Mouse (Mus musculus) spleen, adult 12 weeks (tissue): ENCODE data around the gene Cep97.
A peak's percentile ranks its signal among the peaks of the same experiment; 100 is the strongest.

Source experiments
- DNase-seq: peaks from one replicate; pipeline ENCODE4 v3.0.0; 2022; ENCODE audit warnings: low spot score

Cep97 gene

GRCm38 (mm10) chr16:55947266-55947665 is 12.6 kb upstream of the Cep97 start:
- DNase-seq = no peak

DNA sequence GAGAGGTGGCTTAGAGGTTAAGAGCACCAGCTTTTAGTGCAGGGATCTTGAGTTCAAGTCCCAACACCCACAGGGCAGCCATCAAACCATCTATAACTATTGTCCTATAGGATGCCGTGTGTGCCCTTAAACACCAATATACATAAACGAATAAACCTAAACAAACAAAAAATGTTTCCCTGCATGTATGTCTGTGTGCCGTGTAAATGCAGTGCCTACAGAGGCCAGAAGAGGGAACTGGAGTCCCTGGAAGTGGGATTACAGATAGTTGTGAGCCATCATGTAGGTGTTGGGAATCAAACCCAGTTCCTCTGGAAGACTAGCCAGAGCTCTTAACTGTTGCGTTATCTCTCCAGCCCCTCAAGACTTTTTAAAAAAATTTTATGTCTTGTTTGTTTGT is 6.1 kb upstream of the Cep97 start:
- DNase-seq = no peak

DNA sequence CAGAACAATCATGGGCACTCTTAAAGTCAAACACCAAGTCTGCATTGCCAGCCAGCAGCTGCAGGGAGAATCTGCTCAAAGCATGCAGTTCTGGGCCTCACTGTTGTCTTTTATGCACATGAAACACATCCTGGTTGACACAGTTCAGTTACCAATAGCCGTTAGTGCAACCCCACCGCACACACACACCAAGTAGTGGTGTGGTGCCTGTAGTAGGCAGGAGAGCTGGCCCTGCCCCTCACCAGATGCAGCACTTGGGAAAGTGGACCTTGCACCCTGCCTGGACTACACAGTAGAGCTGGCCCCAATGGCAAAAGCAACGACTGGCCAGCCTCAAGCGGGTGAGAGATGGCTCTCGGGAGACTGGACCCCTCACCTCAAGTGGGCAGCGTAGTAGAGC is 5.0 kb upstream of the Cep97 start:
- no peak for DNase-seq

DNA sequence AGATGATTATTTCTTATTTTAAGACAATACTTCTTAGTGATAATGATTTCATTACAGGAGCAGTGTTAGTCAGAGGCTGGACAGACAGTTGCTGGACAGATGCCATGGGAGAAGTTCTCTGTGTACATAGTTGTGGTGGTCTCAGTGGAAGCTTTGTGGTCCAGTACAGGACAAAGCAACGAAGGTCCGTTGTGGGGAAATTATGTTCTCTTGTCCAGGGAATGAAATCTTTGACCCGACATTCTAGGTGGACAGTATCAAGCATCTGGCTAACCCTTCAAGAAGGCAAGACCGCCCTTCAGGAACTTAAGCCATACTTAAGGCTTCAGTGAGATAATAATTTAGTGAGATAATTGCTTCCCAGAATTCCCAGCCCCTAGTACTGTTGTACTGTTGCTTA is 4.1 kb upstream of the Cep97 start:
- no peak for DNase-seq

- DNase-seq = peak; percentile 30
These were observed 843 bp downstream of the Cep97 start for GRCm38 (mm10) chr16:55933681-55934343.

GRCm38 (mm10) chr16:55924010-55924409 is 10.6 kb downstream of the Cep97 start:
- DNase-seq = no peak

GRCm38 (mm10) chr16:55922079-55922478 is 12.6 kb downstream of the Cep97 start:
- DNase-seq = no peak

GRCm38 (mm10) chr16:55914716-55915115 is 19.9 kb downstream of the Cep97 start:
- no peak for DNase-seq

DNA sequence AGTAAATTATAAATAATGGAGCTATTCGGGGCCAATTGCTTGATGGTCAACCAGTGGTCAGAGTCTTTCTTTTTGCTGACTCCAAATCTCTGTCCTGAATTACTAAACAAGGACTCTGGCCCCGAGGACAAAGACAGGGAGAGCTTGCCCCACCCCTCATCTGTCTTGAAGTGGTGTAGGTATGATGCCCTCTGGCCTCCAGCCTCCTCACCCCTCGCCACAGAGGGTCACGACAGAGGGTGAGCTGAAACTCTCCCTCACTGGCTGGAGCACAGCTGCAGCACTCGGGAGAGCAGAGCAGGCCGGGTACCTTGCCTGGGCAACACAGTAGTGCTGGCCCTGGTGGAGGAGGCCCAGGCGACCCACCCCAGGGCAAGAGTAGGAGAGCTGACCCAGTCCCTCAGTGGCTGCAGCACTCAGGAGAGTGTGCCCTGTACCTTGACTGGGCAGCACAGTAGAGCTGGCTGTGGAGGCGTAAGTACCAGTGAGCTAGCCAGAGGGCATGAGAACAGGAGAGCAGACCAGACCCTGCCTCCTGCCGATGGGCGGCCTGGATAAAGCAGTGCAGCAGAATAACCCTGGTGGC is 24.4 kb downstream of the Cep97 start:
- DNase-seq = no peak

GRCm38 (mm10) chr16:55906928-55907679 is 27.6 kb downstream of the Cep97 start:
- DNase-seq = no peak

GRCm38 (mm10) chr16:55905370-55905769 is 29.3 kb downstream of the Cep97 start:
- no peak for DNase-seq

GRCm38 (mm10) chr16:55901839-55902756 is 32.6 kb downstream of the Cep97 start:
- no peak for DNase-seq

DNA sequence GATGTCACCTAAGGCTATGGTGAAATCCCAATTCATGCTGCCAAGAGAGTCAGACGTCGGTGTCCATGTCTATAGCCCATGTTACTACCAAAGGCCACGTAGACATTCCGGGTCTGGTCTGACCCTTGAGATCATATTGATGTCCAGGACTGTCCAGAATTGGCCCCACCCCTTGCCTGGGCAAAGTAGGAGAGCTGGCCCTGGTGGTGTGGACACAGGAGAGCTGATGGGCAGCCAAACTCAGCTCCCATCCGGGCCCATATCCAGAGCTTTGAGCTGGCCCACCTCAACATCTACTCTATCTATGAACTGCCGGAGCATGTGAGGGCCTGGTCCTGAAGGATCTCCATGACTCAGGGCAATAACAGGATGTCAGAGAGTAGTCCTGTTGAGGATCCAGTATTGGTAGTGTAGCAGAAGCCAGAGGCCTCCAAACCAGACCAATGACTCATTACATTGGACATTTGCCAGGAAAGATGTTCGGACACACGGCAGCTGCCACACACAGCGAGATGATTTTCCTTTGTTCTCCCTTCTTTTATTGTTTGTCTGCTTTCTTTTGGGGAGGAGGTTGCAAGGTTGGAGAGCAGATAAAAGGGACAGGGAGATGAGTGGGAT is 36.2 kb downstream of the Cep97 start:
- no peak for DNase-seq

DNA sequence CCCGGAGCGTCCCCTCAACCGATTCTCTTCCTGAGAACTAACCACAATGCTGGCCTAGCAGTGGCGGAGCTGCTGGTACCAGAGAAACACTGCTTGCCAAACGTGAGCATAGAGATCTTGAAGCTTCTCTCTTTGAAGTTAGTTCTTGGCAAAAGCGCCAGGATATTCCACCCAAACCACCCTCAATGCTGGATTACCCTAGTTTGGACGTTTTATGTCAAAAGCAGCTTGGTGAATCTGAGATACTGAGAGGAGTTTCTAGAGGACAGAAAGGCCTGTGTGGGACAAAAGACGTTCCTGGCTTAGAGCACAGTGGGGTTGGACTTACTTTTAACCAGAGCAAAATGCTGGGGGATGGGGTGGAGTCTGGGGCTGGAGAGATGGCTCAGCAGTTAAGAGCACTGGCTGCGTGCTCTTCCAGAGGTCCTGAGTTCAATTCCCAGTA is 39.0 kb downstream of the Cep97 start:
- peak; percentile 12 for DNase-seq

DNA sequence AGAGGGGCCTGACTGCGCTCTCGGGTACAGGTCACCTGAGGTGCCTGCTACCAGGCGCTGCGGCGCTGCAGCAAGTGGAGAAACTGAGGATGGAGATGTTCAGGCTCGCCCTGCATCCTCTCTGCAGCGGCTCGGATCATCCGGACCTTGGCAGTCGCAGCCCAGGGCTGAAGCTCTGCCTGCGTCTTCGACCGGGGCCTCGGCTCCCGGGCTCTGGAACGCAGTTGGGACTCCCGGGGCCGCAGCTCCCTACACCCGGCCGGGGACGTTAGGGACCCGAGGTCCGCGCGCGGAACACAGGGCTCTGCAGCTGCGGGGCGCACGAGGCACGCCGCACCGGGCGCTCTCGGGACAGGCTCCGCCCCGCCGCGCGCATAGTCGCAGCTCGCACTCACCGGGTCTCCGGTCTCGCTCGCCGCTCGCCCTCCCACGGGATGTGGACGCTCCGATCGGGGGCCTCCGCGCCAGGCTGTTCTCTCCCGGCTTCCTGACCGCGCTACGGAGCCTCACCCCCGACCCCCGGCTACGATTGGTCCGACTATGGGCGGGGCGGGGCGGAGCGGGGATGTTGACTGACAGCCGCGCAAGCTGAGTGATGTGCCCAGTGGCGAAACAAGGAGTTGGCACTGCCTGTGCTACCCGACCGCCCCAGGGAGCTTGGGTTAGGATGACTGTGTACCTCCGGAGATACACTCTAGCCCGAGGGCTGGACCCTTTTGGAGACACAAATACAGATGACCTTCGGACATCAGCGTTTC is 39.6 kb downstream of the Cep97 start, which contains the start of gene Nxpe3:
TSS of gene Nxpe3 (minus strand) at position 393 of the 758 bp plus-strand sequence.
- peak; percentile 81 for DNase-seq

DNA sequence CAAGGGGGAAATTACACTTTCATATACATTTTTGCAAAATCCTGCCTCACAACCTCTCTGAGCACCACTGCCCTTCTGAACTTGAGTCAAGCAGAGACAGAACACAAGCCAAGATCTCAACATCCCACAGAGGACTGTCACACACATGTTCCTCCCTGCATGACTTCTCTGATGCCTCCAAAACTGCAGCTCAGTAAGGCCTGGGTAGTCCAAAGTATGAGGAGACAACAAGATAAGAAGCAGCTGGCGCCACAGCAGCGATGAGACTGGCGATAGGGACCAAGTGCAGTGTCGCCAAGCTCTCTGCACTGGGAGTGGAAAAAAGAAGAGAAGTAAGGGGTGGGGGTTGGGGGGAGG is 40.1 kb downstream of the Cep97 start:
- peak; percentile 13 for DNase-seq

GRCm38 (mm10) chr16:55893410-55894107 is 41.1 kb downstream of the Cep97 start:
- DNase-seq = no peak

GRCm38 (mm10) chr16:55892484-55892883 is 42.2 kb downstream of the Cep97 start:
- no peak for DNase-seq

GRCm38 (mm10) chr16:55891346-55891745 is 43.3 kb downstream of the Cep97 start:
- DNase-seq = no peak
